Mouse (Mus musculus) ovary, adult 18-20 months (tissue): ENCODE measurements around the gene Trp63.

Experiments
- DNase-seq: peaks from one replicate; pipeline ENCODE4 v3.0.0; 2022; ENCODE audit warnings: low spot score, mixed read lengths

The Trp63 gene

DNA sequence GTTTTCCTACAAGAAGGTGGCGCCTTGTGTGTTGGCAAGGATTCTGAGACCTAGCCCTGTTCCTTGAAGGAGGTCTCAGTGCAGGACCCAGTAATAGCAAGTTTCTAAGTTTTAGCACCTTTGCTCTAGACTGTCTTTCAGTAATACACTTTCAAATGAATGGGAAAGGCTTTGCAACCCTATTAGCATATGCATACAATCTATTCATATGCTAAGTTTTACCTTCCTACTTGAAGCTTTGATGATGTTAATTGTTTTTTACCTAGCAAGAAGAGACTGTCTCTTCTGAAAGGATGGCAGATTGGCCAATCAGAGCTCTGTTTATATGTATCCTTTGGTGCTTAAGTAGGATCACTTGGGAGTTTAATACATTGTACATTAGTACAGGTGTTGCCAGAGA lies 187.9 kb downstream of the Trp63 start:
- no peak for DNase-seq

DNA sequence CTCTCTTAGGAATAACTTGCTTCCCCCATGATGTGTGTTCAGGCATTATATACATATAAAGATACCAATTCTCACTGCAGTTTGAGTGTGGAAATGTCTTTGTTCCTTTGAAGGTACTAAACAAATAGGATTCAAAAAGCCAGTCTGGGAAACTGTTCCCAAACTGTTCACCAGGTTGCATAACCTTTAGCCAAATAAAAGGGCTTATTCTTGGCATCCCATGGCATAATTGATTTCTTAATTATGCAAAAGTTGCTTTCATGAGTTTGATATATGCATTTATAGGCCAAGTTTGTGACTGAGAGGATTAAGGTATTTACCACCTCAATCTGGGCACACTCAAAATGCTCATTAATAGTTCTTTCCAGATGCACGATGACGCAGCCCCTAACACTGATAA lies 192.1 kb downstream of the Trp63 start:
- no peak for DNase-seq

DNA sequence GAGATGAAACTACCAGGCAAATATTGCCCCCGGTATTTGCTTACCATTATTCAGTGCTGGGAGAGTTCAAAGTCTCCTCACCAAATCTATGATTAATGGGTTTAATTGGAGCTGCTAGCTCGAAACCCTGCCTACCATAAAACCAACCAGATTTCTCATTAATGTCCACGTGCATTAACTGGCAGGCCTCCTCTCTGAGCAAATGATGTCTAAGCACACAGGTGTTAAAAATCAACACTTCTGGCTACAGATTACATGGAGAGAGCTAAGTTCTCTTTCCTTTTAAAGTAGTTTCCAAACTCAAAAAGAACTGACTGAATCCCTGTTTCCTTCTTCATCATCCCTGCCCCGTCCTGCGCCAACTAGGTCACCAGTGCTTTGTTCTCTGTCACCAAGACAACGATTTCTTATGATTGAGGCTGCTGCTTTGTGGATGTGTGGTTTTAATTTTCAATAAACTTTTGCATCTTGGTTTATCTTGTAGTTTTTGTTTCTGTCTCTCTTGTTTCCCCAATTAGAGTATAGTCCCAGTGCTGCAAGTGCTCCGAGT lies 193.9 kb downstream of the Trp63 start:
- DNase-seq: no peak

DNA sequence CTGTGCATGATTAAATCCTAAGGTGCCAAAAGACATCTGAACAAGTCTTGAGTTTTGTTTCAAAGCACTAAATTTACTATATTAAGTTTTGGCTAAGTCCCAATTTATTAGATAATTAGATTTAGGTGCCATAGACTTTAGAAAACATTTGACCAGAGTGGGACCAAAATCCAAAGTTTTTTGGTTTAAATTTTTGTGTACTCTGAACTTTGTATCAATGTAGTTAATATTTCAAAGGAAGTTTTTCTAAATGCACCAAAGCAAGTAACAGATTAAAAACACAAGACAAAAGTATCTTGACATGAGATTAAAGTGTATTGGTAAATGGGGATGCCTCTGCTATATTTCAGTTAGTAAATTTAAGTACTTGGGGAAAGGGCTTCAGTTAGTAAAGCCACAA lies 194.6 kb downstream of the Trp63 start:
- no peak for DNase-seq

DNA sequence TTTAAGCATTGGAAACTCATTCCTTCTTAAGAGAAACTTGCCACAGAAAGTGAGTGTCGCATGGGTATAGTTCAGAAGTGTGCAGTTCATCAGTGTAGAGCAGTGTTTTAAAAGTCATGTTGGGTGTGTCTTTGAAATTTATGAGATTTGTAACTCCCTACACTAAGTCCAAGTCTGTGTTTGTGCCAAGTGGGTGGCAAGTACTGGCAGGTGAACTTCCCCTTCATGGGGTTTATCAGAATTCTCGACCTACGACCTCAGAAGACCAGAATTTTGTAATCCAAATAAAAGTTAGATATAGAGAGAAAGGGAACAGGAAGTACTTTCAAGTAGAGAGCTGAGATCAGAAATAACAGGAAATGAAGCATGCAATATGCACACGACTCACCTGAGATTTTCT lies 215.5 kb downstream of the Trp63 start:
- DNase-seq: no peak

DNA sequence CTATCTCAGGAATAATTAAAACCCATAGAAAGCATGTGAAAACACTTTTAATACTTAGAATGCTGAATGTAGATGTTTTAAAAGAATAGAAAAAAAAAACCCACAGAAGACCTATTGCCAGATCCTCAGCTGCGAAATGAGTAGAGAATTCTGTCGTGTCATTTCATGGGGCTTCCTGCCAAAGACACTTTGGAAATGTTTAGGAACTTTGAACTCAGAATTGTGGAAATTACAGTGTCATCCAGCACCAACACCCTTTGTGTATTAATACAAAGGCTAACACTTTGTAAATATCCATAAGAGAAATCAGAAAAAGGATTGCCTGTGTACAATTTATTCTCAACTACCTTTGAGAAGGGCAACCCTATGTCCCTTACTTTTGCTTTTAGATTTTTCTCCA lies 216.1 kb downstream of the Trp63 start:
- DNase-seq: no peak

DNA sequence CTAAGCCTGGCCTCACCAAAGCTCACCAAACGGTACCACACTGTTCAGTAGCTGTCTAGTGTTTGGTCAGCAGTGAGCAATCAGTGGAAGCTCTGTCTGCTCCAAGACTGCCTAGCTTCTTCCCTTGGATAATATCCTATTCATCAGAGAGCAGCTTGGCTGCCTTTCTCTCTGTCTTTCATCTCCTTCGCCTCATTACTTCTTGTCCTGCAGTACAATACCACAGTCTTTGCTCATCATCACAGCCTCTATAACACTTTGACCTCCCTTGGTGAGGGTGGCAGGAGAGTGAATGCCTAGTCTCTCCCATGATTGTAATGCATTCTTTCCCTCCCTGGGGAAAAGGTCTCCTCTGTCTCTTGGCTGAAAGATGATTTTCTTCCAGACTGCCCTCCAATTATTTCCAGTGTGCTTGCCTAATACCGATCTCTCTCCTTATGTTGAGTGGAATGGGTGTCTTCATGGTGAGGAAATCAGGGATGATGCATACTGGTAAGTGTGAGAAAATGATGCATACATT lies 216.9 kb downstream of the Trp63 start:
- no peak for DNase-seq

DNA sequence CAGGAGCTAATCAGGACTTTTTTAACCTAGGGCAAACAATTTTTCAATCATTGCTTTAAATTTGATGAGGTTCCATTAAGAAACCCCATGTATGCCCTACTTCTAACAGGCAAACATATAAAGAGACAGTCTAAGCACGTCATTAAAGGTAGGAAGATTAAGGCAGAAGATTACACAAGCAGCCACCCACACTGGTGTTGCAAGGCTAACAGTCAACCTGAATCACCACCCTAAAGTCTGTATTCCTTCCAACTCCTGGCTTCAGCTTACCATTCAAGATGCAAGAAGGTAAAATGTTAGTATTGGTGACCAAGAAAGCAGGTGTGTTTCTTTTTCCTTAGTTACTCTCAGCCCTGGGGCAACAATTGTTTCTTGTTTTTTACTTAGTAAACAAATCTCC lies 228.6 kb downstream of the Trp63 start:
- no peak for DNase-seq

DNA sequence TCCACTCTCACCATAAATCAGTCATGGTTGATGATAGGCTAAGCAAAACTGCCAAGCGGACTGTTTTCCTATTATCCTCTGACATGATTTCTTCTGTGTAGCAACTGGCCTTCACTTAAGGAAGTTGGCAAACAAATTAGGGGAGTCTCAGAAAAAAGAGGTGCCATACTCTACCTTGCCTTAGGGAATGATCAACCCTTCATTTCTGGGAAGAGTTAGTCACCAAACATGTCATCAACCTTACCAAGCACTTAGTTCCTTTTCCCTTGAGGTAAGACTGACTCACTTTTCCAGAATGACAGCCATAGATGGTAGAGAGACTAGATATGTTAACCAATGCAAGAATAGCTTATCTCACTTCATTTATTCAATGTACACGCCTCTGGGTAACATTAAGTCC lies 250.6 kb downstream of the Trp63 start:
- DNase-seq: no peak
